Mouse (Mus musculus) inflammation-experienced regulatory T-cells, adult 16 weeks (primary cell): Measurements from ENCODE around the gene Olfr558. TPM values are rescaled to one million over a fixed set of nuclear protein-coding genes. Genes with fewer than 3 reads are reported as not detected.

ENCODE experiments used
- polyA plus RNA-seq: library from polyadenylated mRNA; unstranded; fragments of 100-300 nt; shearing (Covaris generic); gene quantifications from one replicate; pipeline ENCODE4 v1.2.1, GENCODE M21; 2017

Gene Olfr558
- polyA plus RNA-seq: not detected

DNA sequence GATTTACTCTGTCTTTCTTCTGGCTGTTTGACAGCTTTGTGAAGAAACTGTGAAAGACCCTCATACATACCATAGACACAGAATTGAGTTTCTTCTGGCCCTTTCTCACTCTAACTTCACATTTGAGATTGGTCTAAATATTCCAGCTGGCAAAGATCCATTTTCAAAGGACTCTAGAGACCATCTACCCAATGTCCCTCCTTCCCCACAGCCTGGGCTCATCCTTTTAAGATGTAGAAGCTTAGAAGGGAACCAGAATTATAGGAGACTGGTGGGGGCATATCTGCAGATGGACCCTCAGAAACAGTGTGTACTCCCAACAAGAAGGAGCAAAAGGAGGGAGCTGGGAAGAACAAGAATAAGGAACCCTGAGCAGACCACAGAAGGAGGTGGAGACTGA, at the start of gene Olfr558:
TSS of gene Olfr558 (plus strand) at position 301 of the 400 bp plus-strand sequence.

DNA sequence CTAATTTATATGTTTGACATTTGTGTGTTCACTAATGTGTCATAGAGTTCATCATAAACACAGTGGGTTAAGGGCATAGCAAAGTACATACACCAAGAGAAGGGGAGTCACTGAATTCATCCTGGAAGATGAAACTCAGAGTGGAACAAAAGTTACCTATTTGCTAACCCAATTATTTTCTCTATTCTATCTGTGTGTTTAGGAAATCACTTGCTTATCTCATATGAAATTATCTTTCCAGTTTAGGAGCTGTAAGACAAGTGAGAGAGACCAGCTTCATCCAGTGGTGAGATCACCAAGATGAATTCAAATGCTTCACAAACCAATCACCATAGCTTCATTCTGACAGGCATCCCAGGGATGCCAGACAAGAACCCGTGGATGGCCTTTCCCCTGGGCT, 43.5 kb upstream of the Olfr558 start, which contains the start of gene Olfr555:
TSS of gene Olfr555 (plus strand) at position 301 of the 400 bp plus-strand sequence.

DNA sequence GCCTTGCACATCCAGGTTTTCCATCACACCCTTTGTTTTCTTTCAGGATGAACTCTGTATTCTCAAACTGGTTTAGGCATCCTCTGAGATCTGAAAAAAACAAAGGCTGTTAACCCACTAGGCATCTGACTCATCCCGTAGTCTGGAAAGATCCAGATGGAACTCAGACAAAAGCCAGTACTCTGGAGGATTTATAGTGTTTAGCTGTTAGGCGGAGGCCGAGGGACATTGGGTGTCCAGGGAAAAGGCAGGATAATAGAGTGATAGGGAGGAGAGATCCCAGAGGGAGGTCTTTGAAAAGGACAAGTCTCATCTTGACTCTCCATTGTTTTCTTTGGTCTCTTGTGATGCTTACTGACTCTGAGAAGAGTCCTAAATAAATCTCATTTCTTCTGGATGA, 37.4 kb upstream of the Olfr558 start, which contains the start of gene Olfr556:
TSS of gene Olfr556 (plus strand) at position 301 of the 400 bp plus-strand sequence.

DNA sequence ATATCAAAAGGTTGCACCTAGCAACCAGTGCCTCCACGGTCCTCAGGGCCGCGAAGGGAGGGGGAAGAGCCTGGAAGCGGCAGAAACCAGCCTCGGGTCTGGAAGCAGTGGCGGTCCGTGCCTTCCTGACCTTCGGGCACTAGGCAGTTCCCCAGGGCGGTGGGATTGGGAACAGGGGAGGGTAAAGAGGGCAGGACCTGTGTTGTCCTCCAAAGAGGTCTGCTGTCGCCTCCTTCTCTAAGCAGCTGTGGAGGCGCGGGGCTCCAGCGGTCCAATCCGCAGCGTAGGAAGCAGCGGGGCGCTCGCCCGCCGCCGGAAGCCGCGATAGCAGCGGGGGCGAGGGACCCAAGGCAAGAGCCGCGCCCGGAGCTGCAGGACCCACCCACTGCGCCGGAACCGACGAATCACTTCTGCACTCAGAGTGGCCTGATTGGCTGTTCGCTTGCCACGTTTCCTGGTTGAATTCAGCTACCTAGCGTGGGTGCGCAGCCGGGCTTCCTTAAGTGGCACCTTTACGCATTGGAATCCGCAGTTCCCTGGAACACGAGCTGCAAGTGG, 15.0 kb upstream of the Olfr558 start, which contains the start of gene Trim68:
TSS of gene Trim68 (minus strand) at position 384 of the 558 bp plus-strand sequence.

DNA sequence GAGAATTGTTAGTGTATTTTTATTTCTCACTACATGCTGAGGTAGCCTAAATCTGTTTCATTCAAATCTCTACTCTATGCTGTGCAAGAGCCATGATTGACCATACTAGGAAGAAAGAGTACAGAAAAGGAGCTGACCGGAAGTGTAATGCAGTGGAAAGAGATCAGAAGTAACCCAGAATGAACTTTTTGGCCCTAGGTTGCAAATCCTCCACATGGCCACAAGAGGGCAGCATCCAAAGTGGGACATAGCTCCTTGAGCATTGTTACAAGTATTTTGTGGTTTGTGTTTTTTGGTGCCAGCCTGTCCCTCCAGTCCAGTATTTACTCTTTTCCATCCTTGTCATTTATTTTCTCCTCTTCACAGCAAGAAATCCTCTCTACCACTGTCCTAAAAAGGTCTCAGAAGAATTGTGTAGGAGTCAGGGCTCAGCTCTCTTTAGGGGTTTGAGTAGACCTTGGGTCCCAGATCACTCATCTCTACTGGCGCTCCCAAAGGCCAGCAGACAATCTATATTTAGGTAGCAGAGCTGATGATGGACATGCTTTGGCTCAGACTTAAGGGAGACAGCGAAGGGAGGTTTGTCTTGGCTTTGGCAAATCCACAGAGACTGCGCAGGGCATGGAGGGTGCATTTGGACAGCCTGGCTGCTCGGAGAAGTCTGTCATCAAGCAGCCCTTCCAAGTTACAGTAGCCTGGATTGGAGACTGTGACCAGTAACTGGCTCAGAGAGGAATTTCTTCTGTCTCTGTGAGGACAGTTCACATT, 6.5 kb upstream of the Olfr558 start, which contains the start of gene Olfr557:
TSS of gene Olfr557 (plus strand) at position 553 of the 768 bp plus-strand sequence.

DNA sequence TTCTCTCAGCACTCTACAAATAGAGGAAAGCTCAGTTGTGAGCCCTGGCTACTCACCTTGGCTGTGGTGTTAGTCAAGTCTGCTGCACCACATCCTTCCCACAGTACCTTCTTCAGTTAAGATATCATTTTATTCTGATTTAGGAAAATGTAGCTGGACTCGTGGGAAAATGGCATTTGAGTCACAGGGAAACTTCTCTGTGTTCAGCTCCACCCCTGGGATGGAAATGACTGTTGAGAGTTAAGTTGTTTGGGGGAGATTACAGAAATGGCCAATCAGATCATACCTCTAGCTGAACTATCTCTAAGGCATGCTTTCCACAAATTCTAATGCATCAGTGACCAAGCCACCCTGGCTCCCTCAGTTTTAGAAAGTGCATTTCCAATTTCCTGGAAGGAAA, 17.0 kb downstream of the Olfr558 start, which contains the start of gene Olfr33:
TSS of gene Olfr33 (minus strand) at position 101 of the 400 bp plus-strand sequence.

DNA sequence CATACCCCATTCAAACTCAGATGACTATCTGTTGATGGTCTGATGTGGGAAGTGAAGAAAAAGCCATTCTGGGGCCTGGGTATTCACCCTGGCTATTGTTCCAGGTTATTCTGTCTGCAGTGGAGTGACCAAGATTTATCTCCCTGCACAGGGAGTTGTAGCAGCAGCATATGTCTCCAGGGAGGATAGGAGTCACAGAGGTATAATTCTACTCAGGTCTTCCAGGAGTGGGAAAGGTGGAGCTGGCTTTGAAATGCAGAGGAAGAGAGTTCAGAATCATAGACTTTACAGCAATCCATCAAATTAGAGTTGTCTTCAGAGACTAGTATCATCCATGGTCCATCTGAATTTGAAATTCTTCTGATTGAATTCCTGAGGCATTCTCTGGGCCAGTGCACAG, 25.4 kb downstream of the Olfr558 start, which contains the start of gene Olfr559:
TSS of gene Olfr559 (minus strand) at position 101 of the 400 bp plus-strand sequence.

DNA sequence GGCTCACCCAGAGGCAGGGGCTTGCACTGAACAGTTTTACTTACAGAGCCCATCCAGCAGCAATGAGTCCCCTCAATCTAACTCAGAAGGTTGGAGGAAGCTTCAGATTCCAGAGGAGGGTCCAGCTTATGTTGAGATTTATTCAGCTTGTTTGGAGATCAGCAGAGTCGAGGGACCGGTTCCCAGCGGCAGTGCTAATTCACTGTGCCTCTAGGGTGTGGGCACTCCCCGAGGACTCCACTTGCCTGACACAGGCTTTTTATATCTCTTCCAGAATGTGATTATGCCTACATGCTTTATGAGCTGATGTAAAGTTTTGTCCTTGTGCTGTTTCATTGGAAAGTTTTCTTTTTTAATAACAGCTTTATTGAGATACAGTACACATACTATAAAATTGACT, 57.3 kb downstream of the Olfr558 start, which contains the start of the genes Olfr560 and Olfr78:
TSS of gene Olfr560 (minus strand) at position 101 of the 400 bp plus-strand sequence.
TSS of gene Olfr78 (minus strand) at position 206 of the 400 bp plus-strand sequence.

Other genes starting within 250 kb of the Olfr558 start
- gene Olfr543, start 220.5 kb upstream of the Olfr558 start, polyA plus RNA-seq: not detected
- gene Olfr544, start 213.9 kb upstream of the Olfr558 start, polyA plus RNA-seq: 0.09 TPM
- not detected for gene Olfr545, start 202.6 kb upstream of the Olfr558 start, polyA plus RNA-seq
- not detected for gene Olfr547, start 167.5 kb upstream of the Olfr558 start, polyA plus RNA-seq
- not detected for gene Olfr548-ps1, start 161.3 kb upstream of the Olfr558 start, polyA plus RNA-seq
- not detected for gene Olfr549, start 152.3 kb upstream of the Olfr558 start, polyA plus RNA-seq
- gene Trim21, start 136.7 kb upstream of the Olfr558 start, polyA plus RNA-seq: 132 TPM
- not detected for gene Olfr550, start 130.8 kb upstream of the Olfr558 start, polyA plus RNA-seq
- not detected for gene Olfr551, start 110.3 kb upstream of the Olfr558 start, polyA plus RNA-seq
- not detected for gene Olfr552, start 104.4 kb upstream of the Olfr558 start, polyA plus RNA-seq
- gene Olfr553, start 84.0 kb upstream of the Olfr558 start, polyA plus RNA-seq: not detected
- not detected for gene Olfr554, start 63.8 kb upstream of the Olfr558 start, polyA plus RNA-seq
- gene Olfr555, start 43.4 kb upstream of the Olfr558 start, polyA plus RNA-seq: not detected
- not detected for gene Olfr556, start 37.3 kb upstream of the Olfr558 start, polyA plus RNA-seq
- 22.3 TPM for gene Trim68, start 14.9 kb upstream of the Olfr558 start, polyA plus RNA-seq
- gene Olfr557, start 6.3 kb upstream of the Olfr558 start, polyA plus RNA-seq: not detected
- gene Olfr33, start 16.9 kb downstream of the Olfr558 start, polyA plus RNA-seq: not detected
- not detected for gene Olfr559, start 25.3 kb downstream of the Olfr558 start, polyA plus RNA-seq
- gene Olfr560, start 57.2 kb downstream of the Olfr558 start, polyA plus RNA-seq: not detected
- gene Olfr78, start 57.3 kb downstream of the Olfr558 start, polyA plus RNA-seq: not detected
- gene Olfr561, start 69.0 kb downstream of the Olfr558 start, polyA plus RNA-seq: not detected
- gene Olfr564, start 101.3 kb downstream of the Olfr558 start, polyA plus RNA-seq: not detected
- not detected for gene Olfr566, start 156.6 kb downstream of the Olfr558 start, polyA plus RNA-seq
- gene Olfr568, start 174.9 kb downstream of the Olfr558 start, polyA plus RNA-seq: not detected
- gene Olfr569, start 188.7 kb downstream of the Olfr558 start, polyA plus RNA-seq: not detected
- gene Olfr570, start 192.4 kb downstream of the Olfr558 start, polyA plus RNA-seq: not detected
- not detected for gene Olfr571, start 215.3 kb downstream of the Olfr558 start, polyA plus RNA-seq
- gene Olfr572, start 222.2 kb downstream of the Olfr558 start, polyA plus RNA-seq: not detected
- not detected for gene Olfr573-ps1, start 240.4 kb downstream of the Olfr558 start, polyA plus RNA-seq
- not detected for gene Olfr574, start 246.3 kb downstream of the Olfr558 start, polyA plus RNA-seq